Mouse (Mus musculus) heart, embryonic 10.5 days (tissue): ENCODE results near the gene P2ry14. TPM values are rescaled to one million over a fixed set of nuclear protein-coding genes. Genes with fewer than 3 reads are reported as not detected.

ENCODE experiments used
- DNase-seq: peaks from one replicate; pipeline ENCODE4 v3.0.0-alpha.2; 2017; ENCODE audit warnings: low spot score
- H3K27ac ChIP-seq: fragments of 300-500 bp; sonication (generic); 2 replicates; pipeline ENCODE4 v1.5.1; 2016; ENCODE audit warnings: mild to moderate bottlenecking
- H3K27me3 ChIP-seq: fragments of 300-500 bp; sonication (generic); 2 replicates; pipeline ENCODE4 v1.6.1; 2016; ENCODE audit warnings: mild to moderate bottlenecking; ENCODE audit not compliant: poor library complexity, insufficient read depth, severe bottlenecking
- H3K36me3 ChIP-seq: fragments of 300-500 bp; sonication (generic); 2 replicates; pipeline ENCODE4 v1.6.1; 2016; ENCODE audit warnings: mild to moderate bottlenecking, moderate library complexity
- H3K4me1 ChIP-seq: fragments of 300-500 bp; sonication (generic); 2 replicates; pipeline ENCODE4 v1.6.1; 2016; ENCODE audit warnings: mild to moderate bottlenecking
- H3K4me3 ChIP-seq: fragments of 300-500 bp; sonication (generic); 2 replicates; pipeline ENCODE4 v1.5.1; 2016; ENCODE audit warnings: mild to moderate bottlenecking, moderate library complexity
- H3K9me3 ChIP-seq: fragments of 300-500 bp; sonication (generic); 2 replicates; pipeline ENCODE4 v1.6.1; 2016; ENCODE audit warnings: mild to moderate bottlenecking, moderate library complexity
- whole genome bisulfite sequencing: fragments of 180-500 bp; shearing (Covaris S2); methylation state at CpG from one replicate; pipeline ENCODE4 v1.1.7; 2016; 5-methylcytosine and 5-hydroxymethylcytosine counted together
- polyA plus RNA-seq: library from polyadenylated mRNA; unstranded; fragments of >200 nt; fragmentation: Nextera tagmentation; extraction: Ambion mirVana; gene quantifications from 2 replicates; pipeline ENCODE4 v1.2.1, GENCODE M21; 2016

Gene P2ry14
- 1.4 and 3.4 TPM in 2 replicates for polyA plus RNA-seq

- Histone ChIP-seq H3K27ac (no peak within 1 kb of the TSS), H3K4me3 (no peak within 1 kb of the TSS), H3K4me1 (no peaks in the 10 kb centered on the region), H3K9me3 (no peaks in the 10 kb centered on the region), H3K27me3 (no peaks in the 10 kb centered on the region), H3K36me3 (no peaks in the 10 kb centered on the region)
- DNase-seq = no peak
- 55% methylated on average over 5 of the region's 5 CpGs for WGBS
Measured at GRCm38 (mm10) chr3:59153424-59153823, at the start of gene P2ry14. Gene P2ry14 (minus strand): TSS chr3:59153618.

- WGBS = 85% methylated on average over 4 of the region's 4 CpGs
- no peak overlapping the region for H3K27ac ChIP-seq
- H3K36me3 ChIP-seq = no peaks in the 10 kb centered on the region
- H3K9me3 ChIP-seq = no peaks in the 10 kb centered on the region
- no peaks in the 10 kb centered on the region for H3K4me1 ChIP-seq
- DNase-seq = no peak
- no peaks in the 10 kb centered on the region for H3K27me3 ChIP-seq
- H3K4me3 ChIP-seq = no peak overlapping the region
Measured at GRCm38 (mm10) chr3:59197329-59197948, 44.0 kb upstream of the P2ry14 start.

- Histone ChIP-seq H3K4me1 (no peaks in the 10 kb centered on the region), H3K9me3 (no peaks in the 10 kb centered on the region), H3K27ac (no peak within 1 kb of the TSS), H3K27me3 (no peaks in the 10 kb centered on the region), H3K36me3 (no peaks in the 10 kb centered on the region), H3K4me3 (no peak within 1 kb of the TSS)
- no peak for DNase-seq
- 83% methylated on average over 7 of the region's 7 CpGs for WGBS
Measured at GRCm38 (mm10) chr3:59194938-59195337, 41.5 kb upstream of the P2ry14 start, which contains the start of gene Gpr87. Gene Gpr87 (minus strand): TSS chr3:59195104.

- no peak for DNase-seq
- Histone ChIP-seq H3K36me3 (no peaks in the 10 kb centered on the region), H3K9me3 (no peaks in the 10 kb centered on the region), H3K27me3 (no peaks in the 10 kb centered on the region), H3K27ac (no peak overlapping the region), H3K4me1 (no peaks in the 10 kb centered on the region), H3K4me3 (no peak overlapping the region)
- 87% methylated on average over 7 of the region's 7 CpGs for WGBS
Measured at GRCm38 (mm10) chr3:59194099-59194498, 40.7 kb upstream of the P2ry14 start.

GRCm38 (mm10) chr3:59191674-59192073 is 38.3 kb upstream of the P2ry14 start:
- WGBS = 92% methylated on average over 6 of the region's 6 CpGs
- no peak overlapping the region for H3K4me3 ChIP-seq
- H3K9me3 ChIP-seq = no peaks in the 10 kb centered on the region
- H3K4me1 ChIP-seq = no peaks in the 10 kb centered on the region
- H3K27me3 ChIP-seq = no peaks in the 10 kb centered on the region
- no peaks in the 10 kb centered on the region for H3K36me3 ChIP-seq
- no peak for DNase-seq
- H3K27ac ChIP-seq = no peak overlapping the region

- no peak overlapping the region for H3K27ac ChIP-seq
- no peaks in the 10 kb centered on the region for H3K4me1 ChIP-seq
- no peaks in the 10 kb centered on the region for H3K9me3 ChIP-seq
- 68% methylated on average over 4 of the region's 4 CpGs for WGBS
- no peak overlapping the region for H3K4me3 ChIP-seq
- DNase-seq = no peak
- H3K27me3 ChIP-seq = no peaks in the 10 kb centered on the region
- H3K36me3 ChIP-seq = no peaks in the 10 kb centered on the region
Measured at GRCm38 (mm10) chr3:59187336-59187735, 33.9 kb upstream of the P2ry14 start.

GRCm38 (mm10) chr3:59185662-59186061 is 32.2 kb upstream of the P2ry14 start:
- DNase-seq = no peak
- H3K36me3 ChIP-seq = no peaks in the 10 kb centered on the region
- no peak overlapping the region for H3K4me3 ChIP-seq
- H3K27ac ChIP-seq = no peak overlapping the region
- H3K4me1 ChIP-seq = no peaks in the 10 kb centered on the region
- H3K27me3 ChIP-seq = no peaks in the 10 kb centered on the region
- WGBS = 49% methylated on average over 4 of the region's 4 CpGs
- H3K9me3 ChIP-seq = no peaks in the 10 kb centered on the region

GRCm38 (mm10) chr3:59182129-59182528 is 28.7 kb upstream of the P2ry14 start:
- Histone ChIP-seq H3K9me3 (no peaks in the 10 kb centered on the region), H3K27me3 (no peaks in the 10 kb centered on the region), H3K4me1 (peaks cover 9% of the 10 kb centered on the region; the same call in 1 of the 2 replicates), H3K36me3 (no peaks in the 10 kb centered on the region), H3K4me3 (no peak overlapping the region), H3K27ac (no peak overlapping the region)
- no peak for DNase-seq

GRCm38 (mm10) chr3:59181134-59181533 is 27.7 kb upstream of the P2ry14 start:
- Histone ChIP-seq H3K27me3 (no peaks in the 10 kb centered on the region), H3K9me3 (no peaks in the 10 kb centered on the region), H3K4me3 (no peak overlapping the region), H3K36me3 (no peaks in the 10 kb centered on the region), H3K4me1 (peaks cover 10% of the 10 kb centered on the region; the same call in 1 of the 2 replicates), H3K27ac (no peak overlapping the region)
- 58% methylated on average over 5 of the region's 5 CpGs for WGBS
- no peak for DNase-seq

- no peaks in the 10 kb centered on the region for H3K36me3 ChIP-seq
- no peak for DNase-seq
- H3K27ac ChIP-seq = no peak overlapping the region
- peaks cover 10% of the 10 kb centered on the region; the same call in 1 of the 2 replicates for H3K4me1 ChIP-seq
- WGBS = 59% methylated on average over 5 of the region's 5 CpGs
- no peaks in the 10 kb centered on the region for H3K27me3 ChIP-seq
- no peak overlapping the region for H3K4me3 ChIP-seq
- H3K9me3 ChIP-seq = no peaks in the 10 kb centered on the region
Measured at GRCm38 (mm10) chr3:59176871-59177270, 23.5 kb upstream of the P2ry14 start.

- no peaks in the 10 kb centered on the region for H3K27me3 ChIP-seq
- 39% methylated on average over 5 of the region's 5 CpGs for WGBS
- no peak overlapping the region for H3K27ac ChIP-seq
- no peaks in the 10 kb centered on the region for H3K36me3 ChIP-seq
- peaks cover 15% of the 10 kb centered on the region for H3K4me1 ChIP-seq
- no peak for DNase-seq
- no peak overlapping the region for H3K4me3 ChIP-seq
- no peaks in the 10 kb centered on the region for H3K9me3 ChIP-seq
Measured at GRCm38 (mm10) chr3:59175234-59175633, 21.8 kb upstream of the P2ry14 start.

- Histone ChIP-seq H3K4me3 (no peak overlapping the region), H3K9me3 (no peaks in the 10 kb centered on the region), H3K27me3 (no peaks in the 10 kb centered on the region), H3K36me3 (no peaks in the 10 kb centered on the region), H3K4me1 (peaks cover 21% of the 10 kb centered on the region), H3K27ac (no peak overlapping the region)
- DNase-seq = no peak
- 81% methylated on average over 6 of the region's 6 CpGs for WGBS
Measured at GRCm38 (mm10) chr3:59174426-59175154, 21.2 kb upstream of the P2ry14 start.

GRCm38 (mm10) chr3:59169921-59170627 is 16.7 kb upstream of the P2ry14 start:
- DNase-seq = no peak
- Histone ChIP-seq H3K9me3 (no peaks in the 10 kb centered on the region), H3K36me3 (no peaks in the 10 kb centered on the region), H3K4me3 (no peak overlapping the region), H3K27ac (no peak overlapping the region; the same call in 1 of the 2 replicates), H3K27me3 (no peaks in the 10 kb centered on the region), H3K4me1 (peaks cover 17% of the 10 kb centered on the region)
- WGBS = 22% methylated on average over 2 of the region's 2 CpGs
